Mouse (Mus musculus): ENCODE data around the gene Gtsf1l. TPM values are rescaled to one million over a fixed set of nuclear protein-coding genes. Genes with fewer than 3 reads are reported as not detected.

Gene Gtsf1l
- polyA plus RNA-seq, 1 experiment from 2014 or later: 0.22 TPM

GRCm38 (mm10) chr2:163075234-163075633, 12.4 kb downstream of the Gtsf1l start:
- H3K9ac ChIP-seq (ENCODE audit: low read length): no peak overlapping the region
- H3K4me1 ChIP-seq (ENCODE audit: control insufficient read depth, insufficient read depth, low read length): no peaks in the 10 kb centered on the region
- H3K9me3 ChIP-seq (replicated peaks; ENCODE audit: control insufficient read depth, low read length): no peaks in the 10 kb centered on the region
- DNase-seq (ENCODE audit: low spot score) (no peak), ATAC-seq (no peak)
- H3K27me3 ChIP-seq (replicated peaks; ENCODE audit: control insufficient read depth, insufficient read depth, low read length): no peaks in the 10 kb centered on the region
- 80% methylated on average over 3 of the region's 3 CpGs for WGBS
- no peak overlapping the region for H3K27ac ChIP-seq (ENCODE audit: low read depth, low read length)
- no peak overlapping the region for H3K4me2 ChIP-seq (ENCODE audit: low read length)
- H3K36me3 ChIP-seq (ENCODE audit: control insufficient read depth, insufficient read depth, low read length): peaks cover 43% of the 10 kb centered on the region
- H3K4me3 ChIP-seq (ENCODE audit: low read depth, low read length): no peak overlapping the region

GRCm38 (mm10) chr2:163074808-163075207, 12.8 kb downstream of the Gtsf1l start:
- Histone ChIP-seq H3K4me2 (ENCODE audit: low read length) (no peak overlapping the region), H3K4me1 (ENCODE audit: control insufficient read depth, insufficient read depth, low read length) (no peaks in the 10 kb centered on the region), H3K36me3 (ENCODE audit: control insufficient read depth, insufficient read depth, low read length) (peaks cover 42% of the 10 kb centered on the region), H3K9me3 (replicated peaks; ENCODE audit: control insufficient read depth, low read length) (no peaks in the 10 kb centered on the region), H3K27ac (ENCODE audit: low read depth, low read length) (no peak overlapping the region), H3K9ac (ENCODE audit: low read length) (no peak overlapping the region), H3K27me3 (replicated peaks; ENCODE audit: control insufficient read depth, insufficient read depth, low read length) (no peaks in the 10 kb centered on the region), H3K4me3 (ENCODE audit: low read depth, low read length) (no peak overlapping the region)
- DNase-seq (ENCODE audit: low spot score): no peak
- ATAC-seq: no peak
- WGBS: 93% methylated on average over 12 of the region's 12 CpGs

- no peak for ATAC-seq
- no peak for DNase-seq (ENCODE audit: low spot score)
- no peaks in the 10 kb centered on the region for H3K4me1 ChIP-seq (ENCODE audit: control insufficient read depth, insufficient read depth, low read length)
- 83% methylated on average over 7 of the region's 7 CpGs for WGBS
- H3K27me3 ChIP-seq (replicated peaks; ENCODE audit: control insufficient read depth, insufficient read depth, low read length): no peaks in the 10 kb centered on the region
- H3K27ac ChIP-seq (ENCODE audit: low read depth, low read length): no peak overlapping the region
- no peak overlapping the region for H3K4me2 ChIP-seq (ENCODE audit: low read length)
- peaks cover 40% of the 10 kb centered on the region for H3K36me3 ChIP-seq (ENCODE audit: control insufficient read depth, insufficient read depth, low read length)
- H3K9ac ChIP-seq (ENCODE audit: low read length): no peak overlapping the region
- no peaks in the 10 kb centered on the region for H3K9me3 ChIP-seq (replicated peaks; ENCODE audit: control insufficient read depth, low read length)
- H3K4me3 ChIP-seq (ENCODE audit: low read depth, low read length): no peak overlapping the region
Observed at GRCm38 (mm10) chr2:163074006-163074405, 13.6 kb downstream of the Gtsf1l start.

- no peak overlapping the region for H3K27ac ChIP-seq (ENCODE audit: low read depth, low read length)
- H3K4me2 ChIP-seq (ENCODE audit: low read length): no peak overlapping the region
- ATAC-seq: no peak
- H3K4me3 ChIP-seq (ENCODE audit: low read depth, low read length): no peak overlapping the region
- peaks cover 44% of the 10 kb centered on the region for H3K36me3 ChIP-seq (ENCODE audit: control insufficient read depth, insufficient read depth, low read length)
- 96% methylated on average over 9 of the region's 9 CpGs for WGBS
- DNase-seq (ENCODE audit: low spot score): no peak
- H3K27me3 ChIP-seq (replicated peaks; ENCODE audit: control insufficient read depth, insufficient read depth, low read length): no peaks in the 10 kb centered on the region
- no peaks in the 10 kb centered on the region for H3K9me3 ChIP-seq (replicated peaks; ENCODE audit: control insufficient read depth, low read length)
- no peaks in the 10 kb centered on the region for H3K4me1 ChIP-seq (ENCODE audit: control insufficient read depth, insufficient read depth, low read length)
- H3K9ac ChIP-seq (ENCODE audit: low read length): no peak overlapping the region
Observed at GRCm38 (mm10) chr2:163073023-163073757, 14.5 kb downstream of the Gtsf1l start.

GRCm38 (mm10) chr2:163071590-163071989, 16.1 kb downstream of the Gtsf1l start:
- ATAC-seq (no peak), DNase-seq (ENCODE audit: low spot score) (no peak)
- Histone ChIP-seq H3K36me3 (ENCODE audit: control insufficient read depth, insufficient read depth, low read length) (peaks cover 53% of the 10 kb centered on the region), H3K4me2 (ENCODE audit: low read length) (no peak overlapping the region), H3K27ac (ENCODE audit: low read depth, low read length) (no peak overlapping the region), H3K27me3 (replicated peaks; ENCODE audit: control insufficient read depth, insufficient read depth, low read length) (no peaks in the 10 kb centered on the region), H3K4me3 (ENCODE audit: low read depth, low read length) (no peak overlapping the region), H3K4me1 (ENCODE audit: control insufficient read depth, insufficient read depth, low read length) (no peaks in the 10 kb centered on the region), H3K9me3 (replicated peaks; ENCODE audit: control insufficient read depth, low read length) (no peaks in the 10 kb centered on the region), H3K9ac (ENCODE audit: low read length) (no peak overlapping the region)
- WGBS: 89% methylated on average over 3 of the region's 3 CpGs

GRCm38 (mm10) chr2:163070213-163070612, 17.4 kb downstream of the Gtsf1l start:
- H3K4me2 ChIP-seq (ENCODE audit: low read length): no peak overlapping the region
- H3K4me1 ChIP-seq (ENCODE audit: control insufficient read depth, insufficient read depth, low read length): no peaks in the 10 kb centered on the region
- peaks cover 52% of the 10 kb centered on the region for H3K36me3 ChIP-seq (ENCODE audit: control insufficient read depth, insufficient read depth, low read length)
- WGBS: 90% methylated on average over 3 of the region's 3 CpGs
- H3K27me3 ChIP-seq (replicated peaks; ENCODE audit: control insufficient read depth, insufficient read depth, low read length): no peaks in the 10 kb centered on the region
- no peaks in the 10 kb centered on the region for H3K9me3 ChIP-seq (replicated peaks; ENCODE audit: control insufficient read depth, low read length)
- no peak overlapping the region for H3K9ac ChIP-seq (ENCODE audit: low read length)
- H3K27ac ChIP-seq (ENCODE audit: low read depth, low read length): no peak overlapping the region
- ATAC-seq: no peak
- DNase-seq (ENCODE audit: low spot score): no peak
- no peak overlapping the region for H3K4me3 ChIP-seq (ENCODE audit: low read depth, low read length)

DNA sequence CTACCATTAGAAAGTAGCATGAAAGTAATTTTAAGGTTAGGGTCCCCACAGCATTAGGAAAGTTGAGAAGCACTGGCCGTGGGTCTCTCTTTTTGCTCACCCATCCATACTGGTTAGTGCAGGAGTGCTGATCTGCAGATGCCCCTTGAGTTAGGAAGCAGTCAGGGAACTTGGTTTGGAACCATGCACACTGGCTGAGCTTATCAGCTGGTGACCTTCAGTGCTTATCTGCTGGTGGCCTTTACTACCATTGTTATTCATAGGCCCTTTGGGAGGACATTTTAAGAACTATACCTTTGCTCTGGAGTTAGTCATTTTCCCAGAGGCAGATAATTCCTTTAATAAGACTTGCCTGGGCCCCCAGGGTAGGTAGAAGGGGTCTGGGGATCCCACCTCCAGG, 20.4 kb downstream of the Gtsf1l start:
- Histone ChIP-seq H3K36me3 (ENCODE audit: control insufficient read depth, insufficient read depth, low read length) (peaks cover 27% of the 10 kb centered on the region; the same call in 1 of the 2 replicates), H3K4me1 (ENCODE audit: control insufficient read depth, insufficient read depth, low read length) (no peaks in the 10 kb centered on the region), H3K27me3 (replicated peaks; ENCODE audit: control insufficient read depth, insufficient read depth, low read length) (no peaks in the 10 kb centered on the region), H3K9ac (ENCODE audit: low read length) (no peak overlapping the region), H3K9me3 (replicated peaks; ENCODE audit: control insufficient read depth, low read length) (no peaks in the 10 kb centered on the region), H3K4me2 (ENCODE audit: low read length) (no peak overlapping the region), H3K4me3 (ENCODE audit: low read depth, low read length) (no peak overlapping the region), H3K27ac (ENCODE audit: low read depth, low read length) (no peak overlapping the region)
- ATAC-seq (no peak), DNase-seq (ENCODE audit: low spot score) (no peak)
- 91% methylated on average over 1 of the region's 1 CpGs for WGBS

- no peaks in the 10 kb centered on the region for H3K9me3 ChIP-seq (replicated peaks; ENCODE audit: control insufficient read depth, low read length)
- H3K27me3 ChIP-seq (replicated peaks; ENCODE audit: control insufficient read depth, insufficient read depth, low read length): no peaks in the 10 kb centered on the region
- H3K4me2 ChIP-seq (ENCODE audit: low read length): no peak overlapping the region
- H3K27ac ChIP-seq (ENCODE audit: low read depth, low read length): no peak overlapping the region
- ATAC-seq (no peak), DNase-seq (ENCODE audit: low spot score) (no peak)
- H3K4me1 ChIP-seq (ENCODE audit: control insufficient read depth, insufficient read depth, low read length): no peaks in the 10 kb centered on the region
- no peak overlapping the region for H3K9ac ChIP-seq (ENCODE audit: low read length)
- WGBS: 91% methylated on average over 6 of the region's 6 CpGs
- H3K4me3 ChIP-seq (ENCODE audit: low read depth, low read length): no peak overlapping the region
- peaks cover 25% of the 10 kb centered on the region; the same call in 1 of the 2 replicates for H3K36me3 ChIP-seq (ENCODE audit: control insufficient read depth, insufficient read depth, low read length)
Observed at GRCm38 (mm10) chr2:163066326-163066725, 21.3 kb downstream of the Gtsf1l start.

- H3K27ac ChIP-seq (ENCODE audit: low read depth, low read length): no peak overlapping the region
- H3K4me2 ChIP-seq (ENCODE audit: low read length): no peak overlapping the region
- H3K9ac ChIP-seq (ENCODE audit: low read length): no peak overlapping the region
- H3K36me3 ChIP-seq (ENCODE audit: control insufficient read depth, insufficient read depth, low read length): peaks cover 9% of the 10 kb centered on the region; the same call in 1 of the 2 replicates
- no peaks in the 10 kb centered on the region for H3K9me3 ChIP-seq (replicated peaks; ENCODE audit: control insufficient read depth, low read length)
- no peaks in the 10 kb centered on the region for H3K4me1 ChIP-seq (ENCODE audit: control insufficient read depth, insufficient read depth, low read length)
- WGBS: 63% methylated on average over 6 of the region's 6 CpGs
- H3K27me3 ChIP-seq (replicated peaks; ENCODE audit: control insufficient read depth, insufficient read depth, low read length): no peaks in the 10 kb centered on the region
- DNase-seq (ENCODE audit: low spot score) (no peak), ATAC-seq (no peak)
- H3K4me3 ChIP-seq (ENCODE audit: low read depth, low read length): no peak overlapping the region
Observed at GRCm38 (mm10) chr2:163062119-163062508, 25.5 kb downstream of the Gtsf1l start.

All from forebrain, embryonic 14.5 days (tissue).